Mouse (Mus musculus): ENCODE measurements around the gene Otof. TPM values are rescaled to one million over a fixed set of nuclear protein-coding genes. Genes with fewer than 3 reads are reported as not detected.
A peak's percentile ranks its signal among the peaks of the same experiment; 100 is the strongest.

Otof gene
- polyA plus RNA-seq (2014; fragmentation: Nextera tagmentation; extraction: Ambion mirVana): 0.09 and 0.13 TPM in 2 replicates

GRCm38 (mm10) chr5:30461821-30462220, at the start of gene Otof:
Otof (minus strand) TSS chr5:30461932.
- DNase-seq (ENCODE audit: low spot score) (peak; percentile 70), ATAC-seq (replicated peaks; ENCODE audit: low FRiP score) (peak; percentile 63; the same call in 1 of the 2 replicates)
- no peak within 1 kb of the TSS for H3K9ac ChIP-seq (ENCODE audit: low read length)
- H3K4me3 ChIP-seq (ENCODE audit: low read depth, low read length): no peak within 1 kb of the TSS
- H3K9me3 ChIP-seq (ENCODE audit: control insufficient read depth, low read length): no peaks in the 10 kb centered on the region
- H3K27me3 ChIP-seq (ENCODE audit: control insufficient read depth, insufficient read depth, low read length): peaks cover 2% of the 10 kb centered on the region; the same call in 1 of the 2 replicates
- H3K36me3 ChIP-seq (ENCODE audit: control insufficient read depth, insufficient read depth, low read length): no peaks in the 10 kb centered on the region
- no peak within 1 kb of the TSS for H3K27ac ChIP-seq (ENCODE audit: low read depth, low read length)
- no peak within 1 kb of the TSS for H3K4me2 ChIP-seq (ENCODE audit: low read depth, low read length, severe bottlenecking)
- H3K4me1 ChIP-seq (replicated peaks; ENCODE audit: control insufficient read depth, insufficient read depth, low read length): peaks cover 11% of the 10 kb centered on the region; the same call in 1 of the 2 replicates
- 51% methylated on average over 12 of the region's 12 CpGs for WGBS

- WGBS: 81% methylated on average over 7 of the region's 7 CpGs
- Histone ChIP-seq H3K27me3 (ENCODE audit: control insufficient read depth, insufficient read depth, low read length) (no peaks in the 10 kb centered on the region), H3K36me3 (ENCODE audit: control insufficient read depth, insufficient read depth, low read length) (no peaks in the 10 kb centered on the region), H3K4me3 (ENCODE audit: low read depth, low read length) (no peak overlapping the region), H3K4me2 (ENCODE audit: low read depth, low read length, severe bottlenecking) (no peak overlapping the region), H3K27ac (ENCODE audit: low read depth, low read length) (no peak overlapping the region), H3K9me3 (ENCODE audit: control insufficient read depth, low read length) (no peaks in the 10 kb centered on the region), H3K9ac (ENCODE audit: low read length) (no peak overlapping the region), H3K4me1 (replicated peaks; ENCODE audit: control insufficient read depth, insufficient read depth, low read length) (no peaks in the 10 kb centered on the region)
- no peak for ATAC-seq (replicated peaks; ENCODE audit: low FRiP score)
- no peak for DNase-seq (ENCODE audit: low spot score)
These were observed 35.6 kb upstream of the Otof start for GRCm38 (mm10) chr5:30497299-30497698.

GRCm38 (mm10) chr5:30496821-30497220, 35.1 kb upstream of the Otof start:
- Histone ChIP-seq H3K27ac (ENCODE audit: low read depth, low read length) (no peak overlapping the region), H3K4me3 (ENCODE audit: low read depth, low read length) (no peak overlapping the region), H3K4me1 (replicated peaks; ENCODE audit: control insufficient read depth, insufficient read depth, low read length) (no peaks in the 10 kb centered on the region), H3K27me3 (ENCODE audit: control insufficient read depth, insufficient read depth, low read length) (no peaks in the 10 kb centered on the region), H3K9me3 (ENCODE audit: control insufficient read depth, low read length) (no peaks in the 10 kb centered on the region), H3K36me3 (ENCODE audit: control insufficient read depth, insufficient read depth, low read length) (no peaks in the 10 kb centered on the region), H3K9ac (ENCODE audit: low read length) (no peak overlapping the region), H3K4me2 (ENCODE audit: low read depth, low read length, severe bottlenecking) (no peak overlapping the region)
- ATAC-seq (replicated peaks; ENCODE audit: low FRiP score): no peak
- WGBS: 88% methylated on average over 8 of the region's 8 CpGs
- no peak for DNase-seq (ENCODE audit: low spot score)

GRCm38 (mm10) chr5:30495288-30495687, 33.6 kb upstream of the Otof start:
- H3K27me3 ChIP-seq (ENCODE audit: control insufficient read depth, insufficient read depth, low read length): no peaks in the 10 kb centered on the region
- no peak for ATAC-seq (replicated peaks; ENCODE audit: low FRiP score)

GRCm38 (mm10) chr5:30494606-30495005, 32.9 kb upstream of the Otof start:
- 84% methylated on average over 7 of the region's 7 CpGs for WGBS
- no peak for DNase-seq (ENCODE audit: low spot score)
- Histone ChIP-seq H3K9ac (ENCODE audit: low read length) (no peak overlapping the region), H3K27ac (ENCODE audit: low read depth, low read length) (no peak overlapping the region), H3K4me3 (ENCODE audit: low read depth, low read length) (no peak overlapping the region), H3K27me3 (ENCODE audit: control insufficient read depth, insufficient read depth, low read length) (no peaks in the 10 kb centered on the region), H3K4me2 (ENCODE audit: low read depth, low read length, severe bottlenecking) (no peak overlapping the region), H3K4me1 (replicated peaks; ENCODE audit: control insufficient read depth, insufficient read depth, low read length) (no peaks in the 10 kb centered on the region), H3K36me3 (ENCODE audit: control insufficient read depth, insufficient read depth, low read length) (no peaks in the 10 kb centered on the region), H3K9me3 (ENCODE audit: control insufficient read depth, low read length) (no peaks in the 10 kb centered on the region)
- no peak for ATAC-seq (replicated peaks; ENCODE audit: low FRiP score)

More at GRCm38 (mm10) chr5:30495288-30495687, 33.6 kb upstream of the Otof start:
- no peak overlapping the region for H3K4me2 ChIP-seq (ENCODE audit: low read depth, low read length, severe bottlenecking)
- no peak overlapping the region for H3K9ac ChIP-seq (ENCODE audit: low read length)
- H3K36me3 ChIP-seq (ENCODE audit: control insufficient read depth, insufficient read depth, low read length): no peaks in the 10 kb centered on the region
- no peak for DNase-seq (ENCODE audit: low spot score)
- 40% methylated on average over 2 of the region's 2 CpGs for WGBS
- H3K4me1 ChIP-seq (replicated peaks; ENCODE audit: control insufficient read depth, insufficient read depth, low read length): no peaks in the 10 kb centered on the region
- H3K4me3 ChIP-seq (ENCODE audit: low read depth, low read length): no peak overlapping the region
- H3K9me3 ChIP-seq (ENCODE audit: control insufficient read depth, low read length): no peaks in the 10 kb centered on the region
- H3K27ac ChIP-seq (ENCODE audit: low read depth, low read length): no peak overlapping the region

- H3K27me3 ChIP-seq (ENCODE audit: control insufficient read depth, insufficient read depth, low read length): no peaks in the 10 kb centered on the region
- H3K27ac ChIP-seq (ENCODE audit: low read depth, low read length): no peak overlapping the region
- H3K9ac ChIP-seq (ENCODE audit: low read length): no peak overlapping the region
- H3K36me3 ChIP-seq (ENCODE audit: control insufficient read depth, insufficient read depth, low read length): no peaks in the 10 kb centered on the region
- ATAC-seq (replicated peaks; ENCODE audit: low FRiP score) (no peak), DNase-seq (ENCODE audit: low spot score) (no peak)
- H3K4me1 ChIP-seq (replicated peaks; ENCODE audit: control insufficient read depth, insufficient read depth, low read length): no peaks in the 10 kb centered on the region
- WGBS: 90% methylated on average over 7 of the region's 7 CpGs
- no peak overlapping the region for H3K4me3 ChIP-seq (ENCODE audit: low read depth, low read length)
- H3K9me3 ChIP-seq (ENCODE audit: control insufficient read depth, low read length): no peaks in the 10 kb centered on the region
- H3K4me2 ChIP-seq (ENCODE audit: low read depth, low read length, severe bottlenecking): no peak overlapping the region
These were observed 32.0 kb upstream of the Otof start for GRCm38 (mm10) chr5:30493723-30494122.

- Histone ChIP-seq H3K27ac (ENCODE audit: low read depth, low read length) (no peak overlapping the region), H3K9me3 (ENCODE audit: control insufficient read depth, low read length) (no peaks in the 10 kb centered on the region), H3K9ac (ENCODE audit: low read length) (no peak overlapping the region), H3K4me2 (ENCODE audit: low read depth, low read length, severe bottlenecking) (no peak overlapping the region), H3K4me3 (ENCODE audit: low read depth, low read length) (no peak overlapping the region), H3K4me1 (replicated peaks; ENCODE audit: control insufficient read depth, insufficient read depth, low read length) (no peaks in the 10 kb centered on the region), H3K36me3 (ENCODE audit: control insufficient read depth, insufficient read depth, low read length) (no peaks in the 10 kb centered on the region), H3K27me3 (ENCODE audit: control insufficient read depth, insufficient read depth, low read length) (no peaks in the 10 kb centered on the region)
- ATAC-seq (replicated peaks; ENCODE audit: low FRiP score) (no peak), DNase-seq (ENCODE audit: low spot score) (no peak)
- WGBS: 83% methylated on average over 5 of the region's 5 CpGs
These were observed 29.1 kb upstream of the Otof start for GRCm38 (mm10) chr5:30490845-30491244.

- Histone ChIP-seq H3K4me3 (ENCODE audit: low read depth, low read length) (no peak overlapping the region), H3K36me3 (ENCODE audit: control insufficient read depth, insufficient read depth, low read length) (no peaks in the 10 kb centered on the region), H3K27me3 (ENCODE audit: control insufficient read depth, insufficient read depth, low read length) (no peaks in the 10 kb centered on the region), H3K4me2 (ENCODE audit: low read depth, low read length, severe bottlenecking) (no peak overlapping the region), H3K4me1 (replicated peaks; ENCODE audit: control insufficient read depth, insufficient read depth, low read length) (no peaks in the 10 kb centered on the region), H3K9ac (ENCODE audit: low read length) (no peak overlapping the region), H3K27ac (ENCODE audit: low read depth, low read length) (no peak overlapping the region), H3K9me3 (ENCODE audit: control insufficient read depth, low read length) (no peaks in the 10 kb centered on the region)
- no peak for DNase-seq (ENCODE audit: low spot score)
- no peak for ATAC-seq (replicated peaks; ENCODE audit: low FRiP score)
These were observed 28.5 kb upstream of the Otof start for GRCm38 (mm10) chr5:30490215-30490614.

GRCm38 (mm10) chr5:30485136-30485535, 23.4 kb upstream of the Otof start:
- ATAC-seq (replicated peaks; ENCODE audit: low FRiP score) (no peak), DNase-seq (ENCODE audit: low spot score) (no peak)
- WGBS: 88% methylated on average over 6 of the region's 6 CpGs
- Histone ChIP-seq H3K27ac (ENCODE audit: low read depth, low read length) (no peak overlapping the region), H3K4me3 (ENCODE audit: low read depth, low read length) (no peak overlapping the region), H3K9ac (ENCODE audit: low read length) (no peak overlapping the region), H3K4me2 (ENCODE audit: low read depth, low read length, severe bottlenecking) (no peak overlapping the region), H3K27me3 (ENCODE audit: control insufficient read depth, insufficient read depth, low read length) (no peaks in the 10 kb centered on the region), H3K9me3 (ENCODE audit: control insufficient read depth, low read length) (no peaks in the 10 kb centered on the region), H3K4me1 (replicated peaks; ENCODE audit: control insufficient read depth, insufficient read depth, low read length) (no peaks in the 10 kb centered on the region), H3K36me3 (ENCODE audit: control insufficient read depth, insufficient read depth, low read length) (no peaks in the 10 kb centered on the region)

Data from forebrain, embryonic 11.5 days (tissue).